Mouse (Mus musculus): ENCODE measurements at regions not wholly inside any gene's neighbourhood (a gene's known extent, or its start where the extent isn't known, plus 50 kb on each side); places are given as distances from the start of the nearest gene placed in this dataset.

DNA sequence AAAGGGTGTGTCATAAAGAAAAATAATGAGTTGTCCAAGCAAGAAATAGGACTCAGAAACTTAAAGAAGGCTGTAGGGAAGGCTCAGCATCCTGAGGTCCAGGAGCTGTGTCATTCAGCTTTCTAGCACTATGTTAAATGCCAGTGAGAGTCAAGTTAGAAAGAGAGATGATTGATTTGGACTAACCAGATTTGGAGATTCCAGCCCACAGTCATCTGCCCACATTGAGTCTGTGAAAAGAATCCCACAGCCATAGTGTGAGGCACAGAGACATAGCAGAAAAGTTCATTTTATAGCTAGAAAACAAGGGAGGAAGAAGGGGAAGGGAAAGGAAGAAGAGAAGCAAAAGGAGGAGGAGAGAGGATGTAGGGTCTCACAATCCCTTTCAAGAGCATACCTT, 229.0 kb upstream of the Ntm start:
- H3K4me3 ChIP-seq (ENCODE audit: insufficient read depth, low read length), result no peak overlapping the region
- no peaks in the 10 kb centered on the region for H3K4me1 ChIP-seq (ENCODE audit: control insufficient read depth, insufficient read depth, low read length)
- TF ChIP-seq CTCF (IDR thresholded peaks at IDR 0.05; ENCODE audit: extremely low read depth, insufficient read depth, low read length), result no peak
- no peak for TF ChIP-seq POLR2A (IDR thresholded peaks at IDR 0.05; ENCODE audit: extremely low read depth, insufficient read depth, low read length)
- no peak overlapping the region for H3K27ac ChIP-seq (ENCODE audit: insufficient read depth, low read length)

DNA sequence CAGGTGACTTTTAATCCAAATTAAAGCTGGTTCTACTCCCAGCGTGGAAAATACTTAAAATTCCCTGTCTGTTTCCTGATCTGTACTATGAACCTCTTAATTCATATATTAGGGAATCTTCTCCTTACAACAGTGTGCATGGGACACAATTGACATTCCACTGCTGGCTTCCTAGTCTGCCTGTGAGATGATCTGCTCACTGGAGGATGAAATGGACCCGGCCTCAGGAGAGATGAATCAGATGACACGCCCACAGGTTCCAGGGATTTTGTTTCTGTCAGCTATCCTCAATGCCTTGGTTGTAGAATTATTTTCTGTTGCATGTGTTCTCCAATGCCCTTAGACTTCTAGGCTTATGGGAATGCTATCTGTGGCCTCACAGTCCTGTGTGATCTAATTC, 231.9 kb upstream of the Ntm start:
- TF ChIP-seq CTCF (IDR thresholded peaks at IDR 0.05; ENCODE audit: extremely low read depth, insufficient read depth, low read length) (no peak), POLR2A (IDR thresholded peaks at IDR 0.05; ENCODE audit: extremely low read depth, insufficient read depth, low read length) (no peak)
- no peaks in the 10 kb centered on the region for H3K4me1 ChIP-seq (ENCODE audit: control insufficient read depth, insufficient read depth, low read length)
- no peak overlapping the region for H3K4me3 ChIP-seq (ENCODE audit: insufficient read depth, low read length)
- H3K27ac ChIP-seq (ENCODE audit: insufficient read depth, low read length), result no peak overlapping the region

DNA sequence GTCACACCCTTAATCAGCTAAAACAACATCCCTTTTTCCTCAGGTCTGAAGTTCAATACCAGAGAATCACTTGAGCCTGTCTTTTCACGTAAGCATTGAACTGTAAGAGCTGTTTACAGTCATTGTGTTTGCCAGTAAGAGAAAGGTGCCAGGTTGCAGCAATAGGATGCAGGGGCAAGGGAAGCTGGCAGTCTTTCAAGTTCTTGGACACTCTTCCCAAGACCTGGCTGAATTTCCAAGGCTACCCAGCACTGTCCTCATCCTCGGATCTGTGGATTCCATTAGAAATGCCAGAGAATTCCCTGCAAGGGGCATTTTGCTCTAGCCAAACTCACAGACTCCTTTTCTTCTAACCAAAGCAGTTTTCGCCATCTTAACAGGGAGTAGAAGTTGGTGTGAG, 224.5 kb upstream of the Snx19 start:
- H3K27ac ChIP-seq (ENCODE audit: insufficient read depth, low read length), result no peak overlapping the region
- TF ChIP-seq POLR2A (IDR thresholded peaks at IDR 0.05; ENCODE audit: extremely low read depth, insufficient read depth, low read length), result no peak
- TF ChIP-seq CTCF (IDR thresholded peaks at IDR 0.05; ENCODE audit: extremely low read depth, insufficient read depth, low read length), result no peak
- H3K4me3 ChIP-seq (ENCODE audit: insufficient read depth, low read length), result no peak overlapping the region
- peaks cover 2% of the 10 kb centered on the region; the same call in 1 of the 2 replicates for H3K4me1 ChIP-seq (ENCODE audit: control insufficient read depth, insufficient read depth, low read length)

DNA sequence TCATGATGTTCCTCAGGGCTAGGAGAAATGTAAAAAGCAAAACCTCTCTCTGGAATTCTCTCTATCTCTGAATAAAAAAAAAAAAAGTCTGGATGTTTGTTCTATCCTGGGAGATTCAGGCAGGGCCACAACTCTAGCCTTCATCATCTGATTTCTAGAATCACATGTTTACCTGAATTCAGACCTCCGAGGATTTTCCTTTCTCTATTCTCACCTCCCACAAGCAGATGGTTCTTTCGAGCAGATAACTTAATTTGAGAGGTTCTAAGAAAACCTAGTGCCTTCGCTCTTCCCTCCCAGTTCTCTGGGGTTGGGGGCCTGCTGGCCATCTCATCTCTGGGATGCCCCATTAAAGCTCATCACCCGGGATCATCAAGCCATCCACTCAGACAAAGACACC, 219.3 kb upstream of the Snx19 start:
- no peak overlapping the region for H3K27ac ChIP-seq (ENCODE audit: insufficient read depth, low read length)
- H3K4me1 ChIP-seq (ENCODE audit: control insufficient read depth, insufficient read depth, low read length), result peaks cover 3% of the 10 kb centered on the region
- no peak for TF ChIP-seq POLR2A (IDR thresholded peaks at IDR 0.05; ENCODE audit: extremely low read depth, insufficient read depth, low read length)
- TF ChIP-seq CTCF (IDR thresholded peaks at IDR 0.05; ENCODE audit: extremely low read depth, insufficient read depth, low read length), result no peak
- H3K4me3 ChIP-seq (ENCODE audit: insufficient read depth, low read length), result no peak overlapping the region

DNA sequence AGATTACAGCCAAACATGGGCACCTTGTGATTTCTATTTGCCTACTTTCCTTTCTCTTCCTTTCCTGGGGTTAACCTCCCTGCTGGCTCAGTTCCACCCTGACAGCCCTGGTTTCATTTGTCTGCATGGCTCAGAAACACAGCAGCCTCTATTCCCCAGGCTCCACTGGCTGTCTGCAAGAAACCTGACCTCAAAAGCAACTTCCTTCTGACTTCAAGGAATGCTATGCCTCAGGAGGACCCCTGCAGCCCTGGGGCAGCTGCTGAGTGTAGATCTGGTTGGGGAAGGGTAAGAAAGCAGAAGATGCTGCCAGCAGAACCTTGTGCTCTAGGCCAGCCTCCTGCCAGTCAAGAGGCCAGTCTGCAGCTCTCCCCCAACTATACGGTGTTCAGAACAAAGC, 217.1 kb upstream of the Snx19 start:
- Histone ChIP-seq H3K27ac (ENCODE audit: insufficient read depth, low read length) (no peak overlapping the region), H3K4me3 (ENCODE audit: insufficient read depth, low read length) (no peak overlapping the region), H3K4me1 (ENCODE audit: control insufficient read depth, insufficient read depth, low read length) (peaks cover 5% of the 10 kb centered on the region)
- TF ChIP-seq POLR2A (IDR thresholded peaks at IDR 0.05; ENCODE audit: extremely low read depth, insufficient read depth, low read length) (no peak), CTCF (IDR thresholded peaks at IDR 0.05; ENCODE audit: extremely low read depth, insufficient read depth, low read length) (no peak)

DNA sequence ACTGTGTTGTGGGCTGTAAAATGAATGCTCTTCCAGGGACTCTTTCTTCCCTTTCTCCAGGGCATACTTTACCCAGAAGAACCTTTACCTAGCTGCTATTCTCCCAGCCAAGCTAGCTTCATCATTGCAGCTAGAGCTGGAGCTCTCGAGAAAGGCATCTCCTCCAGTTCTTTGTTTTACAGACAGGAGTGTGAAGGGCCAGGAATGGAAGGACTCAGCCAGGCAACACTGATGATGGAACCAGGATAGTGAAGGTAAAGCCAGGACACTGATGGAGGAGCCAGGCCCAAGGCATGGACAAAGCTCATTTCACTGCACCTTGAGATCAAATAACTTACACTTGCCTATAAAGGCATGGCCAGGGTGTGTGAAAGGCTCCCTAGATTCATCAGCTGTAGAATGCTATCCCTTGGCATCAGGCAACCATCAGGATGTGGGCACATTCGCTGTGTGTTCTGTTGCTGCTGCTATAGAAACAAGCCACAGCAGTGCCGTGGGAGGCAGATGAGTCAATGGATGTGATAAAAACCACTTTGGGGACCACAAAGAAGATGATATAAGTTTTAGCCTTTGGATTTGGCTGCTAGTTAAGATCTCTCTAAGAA, 214.3 kb upstream of the Snx19 start:
- Histone ChIP-seq H3K27ac (ENCODE audit: insufficient read depth, low read length) (peak overlapping the region; percentile 19; the same call in 1 of the 2 replicates), H3K4me3 (ENCODE audit: insufficient read depth, low read length) (no peak overlapping the region), H3K4me1 (ENCODE audit: control insufficient read depth, insufficient read depth, low read length) (peaks cover 4% of the 10 kb centered on the region)
- TF ChIP-seq CTCF (IDR thresholded peaks at IDR 0.05; ENCODE audit: extremely low read depth, insufficient read depth, low read length) (no peak), POLR2A (IDR thresholded peaks at IDR 0.05; ENCODE audit: extremely low read depth, insufficient read depth, low read length) (no peak)

DNA sequence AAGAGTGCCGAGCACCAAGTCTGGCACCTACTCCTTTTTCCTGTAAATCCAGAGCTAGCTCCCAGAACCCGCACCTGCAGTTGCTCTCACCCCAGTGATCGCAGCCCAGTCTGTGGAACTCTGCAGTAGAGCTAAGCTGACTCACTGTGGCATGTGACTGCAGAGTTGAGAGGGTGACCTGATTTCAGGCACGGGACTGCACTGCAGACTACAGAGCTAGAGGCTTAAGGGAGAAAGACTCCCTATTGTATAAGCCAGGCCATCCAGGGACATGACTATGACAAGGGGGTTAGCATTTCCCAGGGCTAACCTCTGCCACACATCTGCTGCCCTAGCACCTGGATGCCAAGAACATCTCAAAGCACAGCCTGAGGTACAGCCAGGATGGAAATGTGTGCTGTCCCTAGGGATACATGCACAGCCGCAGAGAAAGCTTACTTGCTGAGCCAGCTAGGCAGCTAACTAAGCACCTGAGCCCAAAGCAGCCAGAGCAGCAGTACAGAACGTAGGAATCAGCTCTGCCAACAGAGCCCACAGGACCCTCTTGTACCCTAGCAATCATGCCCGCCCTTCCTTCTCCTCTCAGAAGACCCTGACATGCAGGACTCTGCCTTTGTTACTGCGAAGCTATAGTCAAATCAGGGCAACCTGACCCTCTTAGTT, 192.3 kb upstream of the Snx19 start:
- no peak for TF ChIP-seq POLR2A (IDR thresholded peaks at IDR 0.05; ENCODE audit: extremely low read depth, insufficient read depth, low read length)
- no peak for TF ChIP-seq CTCF (IDR thresholded peaks at IDR 0.05; ENCODE audit: extremely low read depth, insufficient read depth, low read length)
- Histone ChIP-seq H3K4me1 (ENCODE audit: control insufficient read depth, insufficient read depth, low read length) (0 out of 2 replicates have a peak, but pooled peaks cover 2% of the 10 kb centered on the region), H3K27ac (ENCODE audit: insufficient read depth, low read length) (peak overlapping the region; percentile 56; the same call in 1 of the 2 replicates), H3K4me3 (ENCODE audit: insufficient read depth, low read length) (no peak overlapping the region)

DNA sequence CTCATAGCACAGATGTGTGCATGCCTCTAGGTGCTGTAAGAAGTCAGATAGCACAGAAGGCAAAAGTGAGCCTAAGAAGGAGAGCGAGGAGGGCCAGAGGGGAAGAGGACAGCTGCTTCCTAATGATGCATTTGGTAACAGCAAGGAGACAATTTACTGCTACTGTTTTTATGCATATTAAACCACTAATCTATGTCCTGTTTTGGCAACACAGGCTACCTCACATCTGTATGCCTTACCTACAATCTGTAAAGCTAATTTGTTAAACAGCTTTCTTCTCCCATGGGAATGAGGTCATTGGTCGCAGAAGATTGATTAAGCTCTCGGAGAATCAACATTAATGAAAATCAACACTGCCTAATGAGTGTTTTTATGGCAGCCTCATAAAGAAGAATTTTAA, 191.1 kb upstream of the Snx19 start:
- 0 out of 2 replicates have a peak, but pooled peaks cover 2% of the 10 kb centered on the region for H3K4me1 ChIP-seq (ENCODE audit: control insufficient read depth, insufficient read depth, low read length)

DNA sequence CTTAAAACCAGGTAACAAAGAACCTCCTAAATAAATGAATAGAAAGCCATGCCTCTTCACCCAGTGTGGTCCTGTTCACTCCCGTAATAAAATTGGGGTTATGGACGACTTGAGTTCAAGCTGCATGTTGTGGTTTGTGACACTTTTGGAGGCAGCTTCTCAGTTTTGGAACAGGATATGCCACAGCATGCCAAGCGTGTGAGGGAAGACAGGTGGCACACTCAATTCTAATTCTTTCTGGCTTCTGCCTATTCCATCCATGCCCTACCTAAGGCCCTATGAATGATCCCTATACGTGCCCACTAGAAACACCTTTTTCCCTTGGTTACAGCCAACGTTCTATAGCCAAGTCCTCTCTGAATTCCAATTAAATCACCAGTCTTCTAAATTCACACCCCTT, 184.8 kb upstream of the Snx19 start:
- no peak overlapping the region for H3K4me3 ChIP-seq (ENCODE audit: insufficient read depth, low read length)
- no peaks in the 10 kb centered on the region for H3K4me1 ChIP-seq (ENCODE audit: control insufficient read depth, insufficient read depth, low read length)
- no peak for TF ChIP-seq POLR2A (IDR thresholded peaks at IDR 0.05; ENCODE audit: extremely low read depth, insufficient read depth, low read length)
- TF ChIP-seq CTCF (IDR thresholded peaks at IDR 0.05; ENCODE audit: extremely low read depth, insufficient read depth, low read length), result no peak
- H3K27ac ChIP-seq (ENCODE audit: insufficient read depth, low read length), result no peak overlapping the region

More for the DNA sequence above, 191.1 kb upstream of the Snx19 start:
- TF ChIP-seq CTCF (IDR thresholded peaks at IDR 0.05; ENCODE audit: extremely low read depth, insufficient read depth, low read length) (no peak), POLR2A (IDR thresholded peaks at IDR 0.05; ENCODE audit: extremely low read depth, insufficient read depth, low read length) (no peak)
- H3K27ac ChIP-seq (ENCODE audit: insufficient read depth, low read length), result no peak overlapping the region
- no peak overlapping the region for H3K4me3 ChIP-seq (ENCODE audit: insufficient read depth, low read length)

DNA sequence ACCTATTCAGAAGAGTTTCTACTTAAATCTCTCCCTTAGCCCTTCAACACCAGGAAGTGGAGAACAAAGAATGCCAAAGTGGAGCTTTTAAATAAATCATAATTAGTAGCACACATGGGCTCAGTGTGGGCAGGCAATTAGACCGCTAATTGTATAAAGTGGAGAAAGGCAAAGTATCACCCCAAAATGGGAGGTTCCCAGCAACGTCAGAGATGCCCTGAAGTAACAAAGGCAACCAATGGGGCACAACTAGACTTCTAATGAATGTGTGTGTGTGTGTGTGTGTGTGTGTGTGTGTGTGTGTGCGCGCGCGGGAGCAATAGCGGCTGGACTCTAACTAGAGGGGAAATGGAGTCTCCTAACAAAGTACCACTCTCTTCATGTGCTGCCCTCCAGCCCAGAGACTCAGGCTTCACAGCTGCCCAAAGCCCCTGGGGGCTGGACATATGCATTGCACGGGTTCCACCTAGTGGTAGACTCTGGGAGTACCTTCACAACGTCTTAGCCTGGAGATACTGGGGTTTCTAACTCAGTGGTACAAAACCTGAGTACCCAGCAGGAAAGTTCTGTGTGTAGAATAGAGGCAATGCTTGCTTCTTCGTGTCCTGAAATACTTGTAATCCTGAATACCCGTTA, 162.3 kb upstream of the Snx19 start:
- no peak overlapping the region for H3K27ac ChIP-seq (ENCODE audit: insufficient read depth, low read length)
- no peaks in the 10 kb centered on the region for H3K4me1 ChIP-seq (ENCODE audit: control insufficient read depth, insufficient read depth, low read length)
- TF ChIP-seq POLR2A (IDR thresholded peaks at IDR 0.05; ENCODE audit: extremely low read depth, insufficient read depth, low read length) (no peak), CTCF (IDR thresholded peaks at IDR 0.05; ENCODE audit: extremely low read depth, insufficient read depth, low read length) (peak; percentile 89)
- H3K4me3 ChIP-seq (ENCODE audit: insufficient read depth, low read length), result no peak overlapping the region
